Mouse (Mus musculus) heart, adult 2 months (tissue): ENCODE results near the gene Pam. TPM values are rescaled to one million over a fixed set of nuclear protein-coding genes. Genes with fewer than 3 reads are reported as not detected.
A peak's percentile ranks its signal among the peaks of the same experiment; 100 is the strongest.
"Not testable (repeated sequence)": the region's sequence is repeated elsewhere in the genome, so short reads cannot be mapped to it uniquely, and the experiment has no call there.

Experiments
- DNase-seq, 2 experiments: peaks; one replicate each; pipeline ENCODE4 v3.0.0; 2021
- H3K27ac ChIP-seq: fragments of 200-600 bp; 2 replicates; pipeline ENCODE4 v1.8.1; 2022
- H3K27me3 ChIP-seq: fragments of 200-500 bp; 2 replicates; pipeline ENCODE4 v1.6.1; 2012; ENCODE audit warnings: mild to moderate bottlenecking, low read length, inconsistent platforms, mixed read lengths; ENCODE audit not compliant: control insufficient read depth, insufficient read depth
- H3K36me3 ChIP-seq: fragments of 200-500 bp; 2 replicates; pipeline ENCODE4 v1.6.1; 2012; ENCODE audit warnings: low read length, inconsistent platforms; ENCODE audit not compliant: control insufficient read depth, insufficient read depth
- H3K4me1 ChIP-seq: fragments of 200-500 bp; 2 replicates; pipeline ENCODE4 v1.6.1; 2011; ENCODE audit warnings: low read length; ENCODE audit not compliant: control insufficient read depth, insufficient read depth
- H3K4me3 ChIP-seq: fragments of 200-600 bp; 2 replicates; pipeline ENCODE4 v1.8.1; 2022
- H3K79me2 ChIP-seq: fragments of 200-500 bp; replicated peaks from 2 replicates; pipeline ENCODE4 v1.6.1; 2012; ENCODE audit warnings: mild to moderate bottlenecking, inconsistent platforms, low read length, moderate library complexity, mixed read lengths; ENCODE audit not compliant: control insufficient read depth, insufficient read depth
- H3K9ac ChIP-seq: fragments of 200-500 bp; 2 replicates; pipeline ENCODE4 v1.6.1; 2012; ENCODE audit warnings: low read depth, mild to moderate bottlenecking, control low read depth, inconsistent platforms, low read length, mixed read lengths
- CTCF ChIP-seq: fragments of 200-600 bp; IDR thresholded peaks from 2 replicates; pipeline ENCODE4 v1.8.1; 2022; ENCODE audit warnings: antibody characterized with exemption, mild to moderate bottlenecking, moderate library complexity
- EP300 ChIP-seq: fragments of 200-500 bp; IDR thresholded peaks from 2 replicates; pipeline ENCODE4 v1.6.1; 2011; ENCODE audit warnings: low read depth, low read length, control low read depth; ENCODE audit not compliant: insufficient read depth
- POLR2A ChIP-seq: fragments of 200-500 bp; IDR thresholded peaks from 2 replicates; pipeline ENCODE4 v1.6.1; 2011; ENCODE audit warnings: mild to moderate bottlenecking, low read depth, low read length, control low read depth; ENCODE audit not compliant: insufficient read depth
- WGBS: fragments of 180-500 bp; shearing (Covaris S2); methylation state at CpG from one replicate; pipeline ENCODE4 v1.1.7; 2018; 5-methylcytosine and 5-hydroxymethylcytosine counted together
- intact Hi-C: fragments of 180-260 bp; cut with DNase I; formaldehyde crosslinking; loops from one replicate; pipeline ENCODE4 v1.15.1; 2025
- polyA plus RNA-seq: library from polyadenylated mRNA; depleted of rRNA; stranded (reverse); fragments of >200 nt; gene quantifications from 2 replicates; pipeline ENCODE4 v1.2.3, GENCODE M21; 2012
- total RNA-seq, 2 experiments: library from RNA; stranded (reverse); gene quantifications; 2 replicates each; pipeline ENCODE4 v1.2.3; 2021

Pam gene
- total and polyA plus RNA-seq, 3 experiments: 313 to 641 (median 593) TPM

GRCm38 (mm10) chr1:97958759-97959158 lies 136.7 kb downstream of the Pam start:
- H3K4me3 ChIP-seq: no peak overlapping the region
- TF ChIP-seq EP300 (no peak), CTCF (no peak), POLR2A (no peak)
- H3K36me3 ChIP-seq: peaks cover 37% of the 10 kb centered on the region
- no peak for DNase-seq
- WGBS: 91% methylated on average over 4 of the region's 4 CpGs
- H3K4me1 ChIP-seq: peaks cover 14% of the 10 kb centered on the region
- H3K9ac ChIP-seq: no peak overlapping the region
- no peaks in the 10 kb centered on the region for H3K27me3 ChIP-seq
- H3K27ac ChIP-seq: no peak overlapping the region
- peaks cover 6% of the 10 kb centered on the region; the same call in 1 of the 2 replicates for H3K79me2 ChIP-seq
- intact Hi-C loops: no loop called here

- intact Hi-C loops: not testable (repeated sequence)
These were observed 146.2 kb downstream of the Pam start for GRCm38 (mm10) chr1:97949258-97949657.

GRCm38 (mm10) chr1:97947100-97947499 lies 148.3 kb downstream of the Pam start:
- no peak overlapping the region for H3K4me3 ChIP-seq
- 78% methylated on average over 3 of the region's 3 CpGs for WGBS
- intact Hi-C loops: no loop called here
- no peak overlapping the region for H3K9ac ChIP-seq
- TF ChIP-seq EP300: no peak
- H3K4me1 ChIP-seq: peaks cover 3% of the 10 kb centered on the region; the same call in 1 of the 2 replicates
- H3K36me3 ChIP-seq: peaks cover 11% of the 10 kb centered on the region
- DNase-seq: no peak
- H3K27ac ChIP-seq: no peak overlapping the region
- H3K79me2 ChIP-seq: peaks cover 2% of the 10 kb centered on the region; the same call in 1 of the 2 replicates
- H3K27me3 ChIP-seq: no peaks in the 10 kb centered on the region

More at GRCm38 (mm10) chr1:97949258-97949657, 146.2 kb downstream of the Pam start:
- not testable (repeated sequence) for H3K27ac ChIP-seq, H3K27me3 ChIP-seq, H3K36me3 ChIP-seq, H3K79me2 ChIP-seq, DNase-seq, H3K9ac ChIP-seq, H3K4me1 ChIP-seq, H3K4me3 ChIP-seq
- WGBS: 86% methylated on average over 17 of the region's 17 CpGs

GRCm38 (mm10) chr1:97943908-97944608 lies 151.4 kb downstream of the Pam start:
- no peak for DNase-seq
- H3K9ac ChIP-seq: no peak overlapping the region
- TF ChIP-seq POLR2A (no peak), CTCF (no peak), EP300 (no peak)
- no peak overlapping the region for H3K4me3 ChIP-seq
- intact Hi-C loops: no loop called here
- WGBS: 73% methylated on average over 4 of the region's 4 CpGs
- no peak overlapping the region for H3K27ac ChIP-seq
- peaks cover 11% of the 10 kb centered on the region for H3K36me3 ChIP-seq
- peaks cover 3% of the 10 kb centered on the region; the same call in 1 of the 2 replicates for H3K79me2 ChIP-seq
- H3K27me3 ChIP-seq: no peaks in the 10 kb centered on the region
- H3K4me1 ChIP-seq: peaks cover 3% of the 10 kb centered on the region; the same call in 1 of the 2 replicates

- no peak for DNase-seq
These were observed 152.0 kb downstream of the Pam start for GRCm38 (mm10) chr1:97943402-97943801.

DNA sequence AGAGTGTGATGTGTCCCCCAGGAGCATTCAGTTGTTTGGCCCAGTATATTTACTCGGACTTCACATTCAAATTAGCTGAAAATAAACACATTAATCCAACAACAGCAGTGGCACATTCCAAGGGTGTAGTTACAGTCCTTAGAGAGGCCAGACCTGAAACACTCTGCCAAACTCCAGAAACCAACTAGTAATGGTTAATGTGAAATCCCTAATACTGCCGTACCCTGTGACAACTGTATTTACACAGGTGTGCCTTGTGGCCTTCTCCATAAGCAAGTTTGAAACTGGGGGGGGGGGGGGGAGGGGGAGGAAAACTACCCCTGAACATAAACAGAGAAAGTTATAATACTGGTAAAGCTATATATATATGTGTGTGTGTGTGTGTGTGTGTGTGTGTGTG lies 152.5 kb downstream of the Pam start:
- WGBS: 57% methylated on average over 2 of the region's 2 CpGs
- no peak overlapping the region for H3K4me3 ChIP-seq
- peaks cover 4% of the 10 kb centered on the region for H3K4me1 ChIP-seq
- intact Hi-C loops: no loop called here
- no peak for TF ChIP-seq EP300
- peaks cover 4% of the 10 kb centered on the region; the same call in 1 of the 2 replicates for H3K79me2 ChIP-seq
- H3K27me3 ChIP-seq: no peaks in the 10 kb centered on the region
- H3K27ac ChIP-seq: no peak overlapping the region
- no peak overlapping the region for H3K9ac ChIP-seq
- no peak for DNase-seq
- H3K36me3 ChIP-seq: peaks cover 14% of the 10 kb centered on the region

More at GRCm38 (mm10) chr1:97943402-97943801, 152.0 kb downstream of the Pam start:
- H3K9ac ChIP-seq: no peak overlapping the region
- peaks cover 3% of the 10 kb centered on the region for H3K4me1 ChIP-seq
- H3K36me3 ChIP-seq: peaks cover 14% of the 10 kb centered on the region
- WGBS: 64% methylated on average over 4 of the region's 4 CpGs
- intact Hi-C loops: no loop called here
- no peak overlapping the region for H3K27ac ChIP-seq
- no peak for TF ChIP-seq POLR2A
- TF ChIP-seq CTCF: peak; percentile 47
- no peak overlapping the region for H3K4me3 ChIP-seq
- peaks cover 4% of the 10 kb centered on the region; the same call in 1 of the 2 replicates for H3K79me2 ChIP-seq
- no peaks in the 10 kb centered on the region for H3K27me3 ChIP-seq
